Mouse (Mus musculus): ENCODE data around the gene Gm14308. TPM values are rescaled to one million over a fixed set of nuclear protein-coding genes. Genes with fewer than 3 reads are reported as not detected.

The Gm14308 gene
- 16.7 TPM for polyA plus RNA-seq (2014; fragmentation: Illumina TruSeq; extraction: RNeasy Lipid Tissue Mini Kit (QIAGEN cat#74804); ENCODE audit: low replicate concordance)

GRCm38 (mm10) chr2:176636244-176636643, at the start of gene Gm14308:
Gm14308 (minus strand) TSS chr2:176636344.

GRCm38 (mm10) chr2:176670222-176670621, 34.1 kb upstream of the Gm14308 start, which contains the start of gene Zfp973:
Zfp973 (plus strand) TSS chr2:176670522.

Other genes starting within 250 kb of the Gm14308 start
- 4.5 TPM for gene Gm14435, start 212.8 kb downstream of the Gm14308 start, polyA plus RNA-seq (2014; fragmentation: Illumina TruSeq; extraction: RNeasy Lipid Tissue Mini Kit (QIAGEN cat#74804); ENCODE audit: low replicate concordance)
- gene Gm14434, start 149.6 kb downstream of the Gm14308 start, polyA plus RNA-seq (2014; fragmentation: Illumina TruSeq; extraction: RNeasy Lipid Tissue Mini Kit (QIAGEN cat#74804); ENCODE audit: low replicate concordance), result not detected
- not detected for gene Zfp967, start 115.3 kb downstream of the Gm14308 start, polyA plus RNA-seq (2014; fragmentation: Illumina TruSeq; extraction: RNeasy Lipid Tissue Mini Kit (QIAGEN cat#74804); ENCODE audit: low replicate concordance)
- gene Zfp973, start 34.2 kb upstream of the Gm14308 start, polyA plus RNA-seq (2014; fragmentation: Illumina TruSeq; extraction: RNeasy Lipid Tissue Mini Kit (QIAGEN cat#74804); ENCODE audit: low replicate concordance), result 39.2 TPM
- gene Gm14305, start 72.0 kb upstream of the Gm14308 start, polyA plus RNA-seq (2014; fragmentation: Illumina TruSeq; extraction: RNeasy Lipid Tissue Mini Kit (QIAGEN cat#74804); ENCODE audit: low replicate concordance), result 69.2 TPM
- gene Gm14295, start 162.3 kb upstream of the Gm14308 start, polyA plus RNA-seq (2014; fragmentation: Illumina TruSeq; extraction: RNeasy Lipid Tissue Mini Kit (QIAGEN cat#74804); ENCODE audit: low replicate concordance), result 32.6 TPM
- gene Gm14408, start 194.8 kb upstream of the Gm14308 start, polyA plus RNA-seq (2014; fragmentation: Illumina TruSeq; extraction: RNeasy Lipid Tissue Mini Kit (QIAGEN cat#74804); ENCODE audit: low replicate concordance), result not detected

Measured in small intestine, adult 10 weeks (tissue).